Mouse (Mus musculus) fibroblast of lung, adult 2 months (primary cell): ENCODE data around the gene Mcfd2.
"Not testable (repeated sequence)": the region's sequence is repeated elsewhere in the genome, so short reads cannot be mapped to it uniquely, and the experiment has no call there.

Experiments
- DNase-seq: peaks from one replicate; pipeline ENCODE4 v3.0.0-alpha.2; 2011; ENCODE audit warnings: low read depth

Gene Mcfd2

DNA sequence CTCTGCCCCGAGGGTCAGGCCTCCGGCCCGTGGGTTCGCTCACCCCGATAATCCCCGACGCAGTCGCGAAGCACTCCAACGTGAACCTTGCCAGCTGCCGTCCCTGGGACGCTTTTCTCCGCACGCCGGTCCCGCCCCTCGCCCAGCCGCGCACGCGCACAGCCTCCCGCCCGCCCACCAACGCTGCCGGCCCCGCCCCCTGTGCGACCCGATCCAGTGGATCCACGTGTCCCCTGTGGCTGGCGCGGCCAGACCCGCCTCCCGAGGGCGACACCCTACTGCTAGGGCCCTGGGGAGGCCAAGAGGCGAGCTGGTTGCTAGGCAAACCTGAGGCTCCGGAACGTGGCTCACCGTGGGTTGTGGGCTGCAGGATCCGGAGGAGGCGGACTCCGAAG lies at the start of gene Mcfd2:
Gene Mcfd2, minus strand, starts transcription at position 144 of the 395 bp plus-strand sequence.
- DNase-seq, result peak; percentile 81

DNA sequence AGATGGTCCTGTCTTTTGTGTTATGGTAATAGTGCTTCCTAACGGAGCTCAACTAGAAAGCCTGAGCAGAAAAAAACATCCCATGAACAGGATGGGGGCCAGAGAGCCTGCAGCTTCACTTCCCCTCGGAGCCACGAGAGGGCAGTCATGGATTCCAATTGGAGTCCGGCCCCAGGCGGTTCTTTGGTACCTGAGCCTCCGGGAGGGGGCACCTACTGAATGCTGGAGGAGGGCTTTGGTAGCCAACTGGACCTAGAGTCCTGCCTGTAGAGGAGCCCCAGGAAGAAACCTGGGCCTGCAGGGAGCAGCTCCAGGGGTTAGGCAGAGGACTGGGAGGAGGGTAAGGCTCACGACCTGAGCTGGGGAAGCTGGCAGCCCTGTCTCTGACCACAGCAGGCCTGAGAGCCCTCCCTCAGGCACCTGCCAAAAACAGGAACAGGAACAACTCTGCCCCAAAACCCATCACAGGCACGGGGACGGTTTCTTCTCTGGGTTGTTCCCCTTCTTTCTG lies 49.3 kb upstream of the Mcfd2 start:
- no peak for DNase-seq

- peak; percentile 81 for DNase-seq
These were observed 48.8 kb upstream of the Mcfd2 start for GRCm38 (mm10) chr17:87314530-87314946.

DNA sequence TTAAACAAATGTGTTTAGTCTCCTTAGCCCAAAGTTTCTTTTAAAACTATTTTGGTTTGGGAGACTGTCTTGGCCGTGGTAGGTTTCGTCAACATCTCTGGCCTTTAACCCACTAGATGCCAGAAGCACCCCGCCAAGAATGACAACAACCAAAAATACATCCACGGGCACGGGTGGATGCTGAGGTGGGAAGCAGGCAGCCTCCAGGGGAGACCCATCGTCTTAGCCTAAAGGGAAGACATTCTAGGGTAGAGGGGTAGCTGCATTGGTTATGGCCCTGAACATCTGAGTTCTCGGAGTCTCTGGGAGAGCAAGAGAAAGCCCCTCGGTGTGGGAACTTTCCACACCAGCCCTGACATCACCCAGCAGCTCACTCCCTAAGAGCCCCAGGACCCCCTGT lies 48.4 kb upstream of the Mcfd2 start:
- no peak for DNase-seq

GRCm38 (mm10) chr17:87312924-87313870 lies 47.5 kb upstream of the Mcfd2 start:
- peak; percentile 79 for DNase-seq

DNA sequence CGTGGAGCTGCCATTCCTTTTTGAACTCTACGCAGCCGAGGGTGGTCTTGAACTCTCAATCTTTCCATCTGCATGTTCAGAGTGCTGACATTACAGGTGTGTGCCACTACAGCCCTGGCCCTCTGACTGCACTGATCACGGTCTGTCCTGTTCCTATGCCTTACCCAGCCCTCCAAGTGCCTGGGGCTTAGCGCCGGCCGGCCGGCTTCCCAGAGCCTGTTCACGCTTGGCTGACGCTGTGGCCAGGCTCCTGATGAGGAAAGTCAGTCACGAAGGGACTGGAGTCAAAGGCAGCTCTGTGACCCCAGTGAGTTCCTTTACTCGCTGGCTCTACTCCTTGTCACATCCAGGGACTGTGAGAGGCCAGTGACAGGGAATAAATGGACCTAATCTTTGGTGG lies 46.6 kb upstream of the Mcfd2 start:
- no peak for DNase-seq

- no peak for DNase-seq
These were observed 44.8 kb upstream of the Mcfd2 start for GRCm38 (mm10) chr17:87310497-87310896.

DNA sequence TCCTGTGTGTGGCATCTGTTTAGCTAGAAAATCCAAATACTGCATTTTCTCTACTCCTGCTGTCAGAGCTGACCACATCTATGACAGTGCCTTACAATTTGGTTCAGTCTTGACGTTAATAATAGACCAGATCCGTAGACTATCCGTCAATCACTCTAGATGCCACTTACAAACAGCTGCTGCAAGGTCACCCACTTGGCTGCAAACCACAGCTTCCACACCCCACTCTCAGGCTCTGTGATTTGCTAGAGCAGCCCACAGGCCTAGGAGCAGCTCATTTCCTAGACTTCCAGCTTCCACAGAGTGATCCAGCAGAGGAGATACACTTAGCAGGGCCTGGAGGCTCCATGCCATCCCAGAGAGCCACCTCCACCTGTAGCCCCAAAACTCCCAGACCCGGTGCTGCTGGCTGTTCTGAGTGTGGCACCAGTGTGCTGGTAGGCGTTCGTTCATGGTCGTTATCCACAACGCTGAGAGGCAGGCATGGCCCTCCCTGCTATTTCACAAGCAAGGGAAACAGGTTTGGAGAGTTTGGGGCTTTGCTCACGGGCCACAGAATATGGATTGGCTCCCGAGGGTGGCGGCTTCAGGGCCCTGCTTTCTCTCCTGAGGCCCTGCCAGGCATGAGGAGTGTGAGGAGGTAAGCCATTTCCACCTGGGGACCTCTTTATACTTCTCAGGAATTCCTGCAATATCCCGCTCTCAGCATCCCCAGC lies 43.5 kb upstream of the Mcfd2 start:
- no peak for DNase-seq

GRCm38 (mm10) chr17:87306746-87307145 lies 41.0 kb upstream of the Mcfd2 start:
- no peak for DNase-seq

GRCm38 (mm10) chr17:87305065-87305464 lies 39.3 kb upstream of the Mcfd2 start:
- DNase-seq, result no peak

DNA sequence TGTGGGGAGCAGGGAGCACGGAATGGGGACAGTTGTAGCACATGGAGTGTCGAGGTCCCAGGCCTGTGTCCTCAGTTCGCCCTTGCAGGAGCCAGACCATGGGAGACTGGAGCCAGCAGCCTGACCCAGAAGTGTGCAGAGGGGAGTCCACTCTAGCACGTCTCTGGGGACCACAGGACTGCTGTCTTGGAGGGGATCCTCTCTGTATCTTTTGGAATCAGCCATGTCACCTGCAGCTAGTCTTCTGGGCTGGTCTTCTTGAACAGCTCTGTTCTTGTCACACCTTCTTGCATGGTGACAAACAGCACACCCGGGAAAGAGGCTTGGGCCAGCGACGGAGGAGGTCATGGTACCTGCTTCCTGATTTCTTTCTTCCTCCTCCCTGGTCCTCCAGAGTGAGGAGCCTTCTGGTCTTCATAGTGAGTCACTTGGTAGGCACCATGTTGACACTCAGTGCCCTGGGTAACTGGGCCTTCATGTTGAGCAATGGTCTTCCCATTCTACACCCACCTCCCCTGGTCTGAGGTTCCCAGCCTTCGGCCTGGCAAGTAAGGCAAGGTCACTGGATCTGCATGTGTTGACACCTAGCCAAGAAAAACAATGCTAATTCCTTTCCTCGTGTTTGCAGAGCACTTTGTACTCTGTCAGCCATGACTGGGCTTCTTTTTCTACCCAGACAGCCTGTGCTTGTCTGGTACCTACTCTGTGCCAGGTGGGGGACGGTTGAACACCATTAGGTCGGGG lies 38.6 kb upstream of the Mcfd2 start:
- DNase-seq, result no peak

- DNase-seq, result peak; percentile 62
These were observed 36.5 kb upstream of the Mcfd2 start for GRCm38 (mm10) chr17:87302014-87302794.

GRCm38 (mm10) chr17:87301607-87302006 lies 35.9 kb upstream of the Mcfd2 start:
- DNase-seq, result not testable (repeated sequence)

- no peak for DNase-seq
These were observed 34.6 kb upstream of the Mcfd2 start for GRCm38 (mm10) chr17:87300340-87300739.

GRCm38 (mm10) chr17:87298944-87299343 lies 33.2 kb upstream of the Mcfd2 start:
- DNase-seq, result no peak

- not testable (repeated sequence) for DNase-seq
These were observed 31.0 kb upstream of the Mcfd2 start for GRCm38 (mm10) chr17:87296701-87297100.

DNA sequence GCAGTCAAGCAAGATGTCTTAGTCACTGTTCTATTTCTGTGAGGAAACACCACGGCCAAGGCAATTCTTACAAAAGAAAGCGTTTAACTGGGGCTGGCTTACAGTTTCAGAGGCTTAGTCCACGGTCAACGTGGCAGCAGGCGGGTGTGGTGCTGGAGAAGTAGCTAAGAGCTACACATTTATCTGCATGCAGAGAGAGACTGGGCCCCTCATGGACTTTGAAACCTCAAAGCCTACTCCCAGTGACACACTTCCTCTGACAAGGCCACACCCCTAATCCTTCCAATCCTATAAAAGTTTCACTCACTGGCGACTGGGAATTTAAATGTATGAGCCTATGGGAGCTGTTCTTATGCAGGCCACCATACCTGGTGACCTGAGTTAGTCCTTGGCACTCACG lies 30.0 kb upstream of the Mcfd2 start:
- no peak for DNase-seq

DNA sequence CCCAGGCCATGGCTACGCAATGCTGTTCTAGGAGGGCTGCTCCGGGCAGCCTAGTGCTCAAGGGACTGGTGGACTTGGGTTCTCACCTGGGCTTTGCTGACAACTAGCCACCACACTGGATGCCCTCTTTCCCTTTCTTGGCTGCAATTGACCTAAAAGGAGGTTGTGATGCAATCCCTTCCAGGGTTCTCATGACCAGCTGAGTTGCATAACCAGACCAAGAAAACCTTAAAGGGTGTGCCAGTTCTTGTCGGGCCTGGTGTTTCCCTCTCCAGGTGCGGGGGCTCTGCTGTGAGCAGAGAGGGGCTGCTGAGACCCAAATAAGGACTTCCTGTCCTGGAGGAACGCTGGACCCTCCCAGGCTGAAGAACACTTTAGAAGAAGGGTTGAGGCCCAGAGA lies 27.4 kb upstream of the Mcfd2 start:
- DNase-seq, result no peak

DNA sequence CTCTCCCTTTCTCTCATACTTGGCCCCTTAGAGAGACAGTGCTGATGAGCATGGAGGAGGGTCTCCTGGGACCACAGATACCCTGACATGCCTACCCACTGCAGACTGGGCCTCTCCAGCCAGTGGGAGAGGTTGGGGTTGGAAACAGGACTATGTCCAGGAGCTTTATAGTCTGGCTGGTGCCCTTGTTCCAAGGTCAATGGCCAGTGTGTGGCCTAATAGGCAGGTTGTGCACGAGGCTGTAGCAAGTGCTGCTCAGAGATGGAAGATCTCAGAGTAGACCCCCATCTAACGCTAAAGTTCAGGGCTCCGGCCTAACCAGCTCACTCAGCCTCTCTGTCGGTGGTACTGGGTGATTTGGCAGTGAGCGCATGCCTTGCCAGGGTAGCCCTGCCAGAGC lies 26.0 kb upstream of the Mcfd2 start:
- DNase-seq, result no peak

- DNase-seq, result no peak
These were observed 25.3 kb upstream of the Mcfd2 start for GRCm38 (mm10) chr17:87291037-87291436.

DNA sequence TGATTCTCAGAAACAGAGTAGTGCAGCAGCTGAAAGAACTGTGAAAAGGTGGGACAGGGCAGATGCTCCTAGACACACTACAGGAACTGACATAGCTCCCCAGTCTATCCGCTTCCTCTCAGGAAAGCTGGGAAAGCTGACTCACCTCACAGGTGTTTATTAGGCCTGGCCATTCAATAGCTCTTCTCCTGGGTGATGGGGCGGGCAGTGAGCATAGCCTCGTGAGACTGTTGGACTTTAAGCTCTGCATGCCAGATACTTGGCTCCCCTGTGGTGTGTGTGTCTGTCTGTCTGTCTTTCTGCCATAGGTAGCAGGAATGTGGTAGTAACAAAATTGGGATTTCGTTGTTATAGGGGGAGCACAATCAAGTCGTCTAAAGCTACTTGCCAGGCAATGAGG lies 23.6 kb upstream of the Mcfd2 start:
- DNase-seq, result no peak
